Mouse (Mus musculus): Measurements from ENCODE around the gene Map2k3.

The Map2k3 gene

DNA sequence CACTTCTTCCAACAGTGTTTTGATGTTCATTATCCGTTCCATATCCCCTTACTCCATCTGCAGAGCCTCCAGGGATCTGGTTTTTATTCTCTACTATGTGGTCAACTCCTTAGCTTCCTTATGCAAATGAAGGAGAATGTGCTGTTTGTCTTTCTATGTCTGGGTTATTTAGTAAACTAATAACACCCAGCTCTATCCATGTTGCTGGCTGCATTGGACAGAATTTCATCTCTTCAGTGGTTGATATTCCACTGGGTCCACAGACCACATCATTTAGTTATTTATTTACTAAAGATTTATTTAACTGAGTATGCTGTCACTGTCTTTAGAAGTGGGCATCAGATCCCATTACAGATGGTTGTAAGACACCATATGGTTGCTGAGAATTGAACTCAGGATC, 29.3 kb downstream of the Map2k3 start:
- no peak for DNase-seq

DNA sequence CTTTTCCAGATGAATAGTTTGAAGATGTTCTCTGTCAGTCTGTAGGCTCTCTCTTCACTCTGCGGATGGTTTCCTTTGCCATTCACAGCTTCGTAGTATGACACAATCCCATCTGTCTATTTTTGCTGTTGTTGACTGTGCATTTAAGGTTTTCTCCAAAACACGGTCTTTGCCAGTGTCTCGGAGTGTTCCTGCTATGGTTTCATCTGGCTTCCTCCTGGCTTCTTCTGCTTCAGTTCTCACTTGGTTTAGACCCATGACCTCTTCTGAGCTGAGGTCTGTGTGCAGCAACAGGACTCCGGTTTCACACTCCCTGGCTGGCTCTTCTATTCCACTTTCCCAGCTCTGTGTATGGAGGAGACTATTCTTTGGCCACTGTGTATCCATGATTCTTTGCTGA, 30.9 kb downstream of the Map2k3 start:
- no peak for DNase-seq

DNA sequence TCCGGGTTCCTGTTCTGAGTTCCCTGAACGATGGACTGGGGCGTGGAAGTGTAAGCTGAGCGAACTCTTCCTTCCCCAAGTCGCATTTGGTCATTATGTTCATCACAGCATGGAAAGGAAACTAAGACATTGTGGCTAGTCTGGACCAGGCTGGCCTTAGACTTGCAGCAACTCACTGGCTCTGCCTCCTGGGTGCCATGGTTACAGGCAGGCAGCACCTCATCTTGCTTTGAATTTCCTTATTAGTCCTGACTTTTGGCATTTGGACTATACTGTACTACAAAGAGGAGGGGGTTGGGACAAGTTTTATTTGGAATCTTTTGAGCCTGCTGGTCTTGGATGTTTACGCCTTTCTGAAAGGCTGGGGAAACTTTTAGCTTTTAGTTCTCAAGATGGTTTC, 35.1 kb downstream of the Map2k3 start:
- no peak for DNase-seq

DNA sequence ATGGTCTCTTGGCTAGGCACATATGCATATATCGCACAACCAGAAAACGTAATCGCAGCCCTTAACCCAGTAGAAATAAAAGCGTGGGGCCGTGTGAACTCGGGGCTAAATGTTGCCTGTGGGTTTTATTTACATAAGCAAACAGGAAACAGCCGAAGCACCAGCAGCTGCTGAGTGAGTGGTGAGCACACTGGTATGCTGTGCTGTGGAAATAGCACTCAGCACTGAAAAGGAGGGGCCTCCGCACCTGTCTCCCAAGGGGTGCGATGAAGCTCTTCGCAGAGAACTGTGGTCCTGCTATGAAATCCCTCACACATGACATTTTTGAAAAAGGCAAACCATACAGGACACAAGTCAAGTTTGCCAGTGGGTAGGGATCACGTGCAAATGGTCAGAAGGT, 43.3 kb downstream of the Map2k3 start:
- no peak for DNase-seq

DNA sequence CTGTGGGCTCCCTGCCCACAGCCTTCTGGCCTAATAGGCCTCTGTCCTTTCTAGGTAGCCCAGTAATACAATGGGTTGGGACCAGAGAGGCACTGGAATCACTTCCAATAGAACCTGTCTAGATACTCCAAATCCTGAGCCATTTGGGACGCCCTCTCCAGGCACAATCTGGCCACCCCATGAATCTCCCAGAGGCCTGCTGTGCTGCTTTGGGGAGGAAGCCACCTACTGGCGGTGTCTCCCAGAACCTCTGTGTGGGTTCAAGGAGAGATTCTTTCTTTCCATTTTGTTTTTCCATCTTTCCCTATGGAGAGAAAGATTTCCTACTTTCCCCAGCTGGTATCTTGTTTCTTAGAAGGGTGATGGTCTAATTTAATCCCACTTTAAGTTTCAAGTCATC, 44.4 kb downstream of the Map2k3 start:
- no peak for DNase-seq

DNA sequence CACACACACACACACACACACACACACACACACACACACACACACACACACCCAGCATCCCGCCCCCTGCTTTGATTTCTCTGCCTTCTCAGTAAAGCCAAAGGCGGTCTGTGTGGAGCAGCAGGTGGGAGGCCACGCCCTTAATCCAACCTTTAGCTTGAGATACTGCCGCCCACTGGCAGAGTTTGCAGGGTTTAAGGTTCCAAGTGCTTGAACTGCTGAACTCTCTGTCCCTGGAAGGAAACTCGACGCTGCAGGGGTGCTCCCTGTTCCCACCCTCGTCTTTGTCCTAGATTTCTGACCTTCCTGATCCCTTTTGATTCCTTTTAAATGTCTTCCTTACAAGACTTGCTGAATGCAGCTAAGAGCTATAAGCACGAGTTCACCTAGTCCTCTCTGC, 44.9 kb downstream of the Map2k3 start:
- peak; percentile 71 for DNase-seq

DNA sequence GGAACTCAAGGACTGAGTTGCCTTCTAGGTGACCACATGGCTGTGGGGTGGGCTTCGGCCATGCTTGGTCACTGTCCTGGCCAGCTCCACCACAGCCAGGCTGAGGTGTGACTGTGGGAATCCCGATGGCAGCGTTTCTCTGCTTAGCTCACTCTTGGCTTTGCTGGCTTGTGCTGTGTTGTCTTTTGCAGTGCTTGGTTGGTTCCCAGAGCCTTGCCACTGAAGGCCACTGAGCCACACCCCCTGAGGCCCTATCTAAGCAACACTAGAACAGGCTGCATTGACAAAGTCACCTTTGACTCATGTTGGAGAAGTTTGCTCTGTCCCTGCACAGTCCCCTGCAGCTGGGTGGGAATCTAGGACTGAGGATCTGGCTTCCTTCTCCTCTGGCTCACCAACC, 45.3 kb downstream of the Map2k3 start:
- DNase-seq, result no peak

DNA sequence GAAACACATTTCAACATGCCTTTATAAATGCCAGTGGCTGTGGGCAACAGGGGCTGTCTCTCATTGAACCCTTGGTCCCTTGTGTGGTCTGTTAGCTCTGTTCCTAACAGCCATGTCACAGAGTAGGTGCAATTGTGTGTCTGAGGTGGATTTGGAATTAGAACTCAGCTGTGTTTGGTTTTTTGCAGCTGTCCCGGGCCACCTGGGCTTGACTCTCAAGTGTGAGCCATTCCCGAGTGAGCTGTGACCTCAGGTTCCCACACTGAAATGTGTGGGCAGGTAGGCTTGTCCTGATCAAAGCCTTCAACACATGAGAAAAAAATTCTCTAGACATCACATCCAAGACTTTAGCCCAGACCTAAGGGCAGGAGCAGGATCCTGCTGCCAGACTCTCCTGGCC, 46.8 kb downstream of the Map2k3 start:
- no peak for DNase-seq

DNA sequence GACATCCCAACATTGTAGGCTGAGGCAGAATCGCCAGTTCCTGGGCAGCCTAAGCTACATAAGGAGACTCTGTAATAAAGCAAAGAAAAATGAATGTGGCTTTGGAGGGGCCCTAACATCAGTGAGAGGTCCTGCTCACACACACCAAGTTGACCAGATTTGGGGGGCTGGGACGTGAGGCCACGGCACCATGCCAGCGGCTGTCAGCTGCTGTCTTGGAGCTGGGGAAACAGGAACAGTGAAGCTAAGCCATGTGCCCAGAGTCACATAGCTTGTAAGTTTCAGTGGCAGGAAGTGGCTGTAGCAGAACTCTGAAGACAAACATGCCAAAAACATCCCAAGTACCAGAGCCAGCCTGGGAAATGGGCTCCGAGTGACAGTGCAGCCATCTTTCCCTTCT, 48.0 kb downstream of the Map2k3 start:
- no peak for DNase-seq

DNA sequence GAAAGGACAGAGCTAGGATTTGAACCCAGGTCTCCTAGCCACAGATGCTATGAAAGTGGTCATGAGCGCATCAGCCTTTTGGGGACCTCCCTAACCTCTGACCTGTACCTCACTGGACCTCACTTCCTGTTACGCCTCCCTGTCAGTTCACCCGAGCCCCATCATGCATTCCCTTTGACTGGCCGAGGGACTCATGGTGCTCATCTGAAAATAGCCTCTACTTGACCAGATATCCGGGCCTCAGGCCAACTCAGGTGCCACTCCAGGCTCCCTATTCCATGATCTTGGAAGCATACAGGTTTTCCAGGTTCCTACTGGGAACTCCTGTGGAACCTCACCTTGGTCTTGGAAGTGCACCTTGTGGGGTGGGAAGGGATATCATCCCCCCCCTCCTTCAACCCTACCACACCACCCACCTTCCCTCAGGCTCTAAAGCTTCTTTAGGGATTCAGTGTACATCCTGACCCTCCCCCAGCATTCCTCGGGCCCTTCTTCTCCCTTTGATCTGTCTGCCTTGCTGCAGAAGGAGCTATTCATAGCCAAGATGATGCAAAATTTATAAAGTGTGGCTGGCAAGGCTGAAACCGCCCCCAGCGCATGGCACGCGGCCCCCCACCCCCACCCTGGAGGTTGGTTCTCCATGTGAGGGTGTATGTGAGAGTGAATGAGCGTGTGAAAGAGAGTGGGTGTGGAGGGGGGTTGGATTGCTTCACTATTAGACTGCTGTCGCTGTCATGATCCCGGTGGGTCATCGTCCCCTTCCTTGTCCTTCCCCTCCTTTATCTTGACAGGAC, 50.1 kb downstream of the Map2k3 start:
- DNase-seq, result no peak

DNA sequence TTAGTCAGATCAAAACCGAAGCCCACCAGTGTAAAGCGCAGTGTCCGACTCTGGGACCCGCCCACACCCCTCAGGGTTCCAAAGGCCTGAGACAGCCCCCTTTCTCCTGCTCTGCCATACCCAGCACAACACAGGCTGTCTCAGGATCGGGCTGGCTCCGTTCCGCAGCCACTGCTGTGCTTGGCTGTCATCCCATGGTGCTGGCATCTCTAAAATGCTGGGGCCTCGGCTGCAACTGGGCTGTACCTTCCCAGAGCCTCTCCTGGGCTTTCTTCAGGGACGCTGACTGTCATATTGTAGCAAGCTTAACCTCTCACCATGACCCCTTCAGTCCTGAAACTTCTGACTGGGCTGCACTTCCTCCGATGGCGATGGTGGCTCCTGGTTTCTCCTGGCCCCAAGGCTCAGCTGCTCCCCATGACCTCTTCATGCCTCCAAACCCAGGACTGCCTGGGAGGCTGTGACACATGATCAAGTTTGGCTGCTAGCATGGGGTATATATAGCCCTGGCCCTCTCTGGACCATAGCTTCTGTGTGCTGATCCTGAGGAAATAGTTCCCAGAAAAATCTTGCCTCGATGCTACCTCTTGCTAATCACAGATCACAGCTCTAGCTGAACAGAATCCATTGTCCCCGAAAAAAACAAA, 53.2 kb downstream of the Map2k3 start:
- DNase-seq, result no peak

DNA sequence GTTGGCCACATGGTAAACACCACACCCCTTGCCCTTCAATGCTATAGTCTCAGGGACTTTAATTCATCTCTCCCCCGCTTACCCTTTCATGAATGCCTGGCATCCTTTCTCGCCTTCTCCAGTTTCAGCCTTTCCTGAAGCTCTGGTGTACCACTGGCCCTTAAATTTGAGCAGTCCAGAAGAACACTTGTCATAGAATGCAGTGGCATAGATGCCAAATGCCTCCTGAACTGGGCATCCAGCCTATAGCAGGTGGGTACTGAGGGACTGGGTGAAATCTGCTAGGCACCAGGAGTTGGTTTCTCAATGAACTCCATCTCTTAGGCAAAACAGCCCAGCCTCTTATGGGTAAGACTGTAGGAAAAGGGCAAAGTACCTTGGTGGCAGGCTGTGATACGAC, 58.6 kb downstream of the Map2k3 start:
- DNase-seq, result no peak
